Comparison of ENCODE assay signal across 23 mouse cellular contexts in the genomic region with DNA sequence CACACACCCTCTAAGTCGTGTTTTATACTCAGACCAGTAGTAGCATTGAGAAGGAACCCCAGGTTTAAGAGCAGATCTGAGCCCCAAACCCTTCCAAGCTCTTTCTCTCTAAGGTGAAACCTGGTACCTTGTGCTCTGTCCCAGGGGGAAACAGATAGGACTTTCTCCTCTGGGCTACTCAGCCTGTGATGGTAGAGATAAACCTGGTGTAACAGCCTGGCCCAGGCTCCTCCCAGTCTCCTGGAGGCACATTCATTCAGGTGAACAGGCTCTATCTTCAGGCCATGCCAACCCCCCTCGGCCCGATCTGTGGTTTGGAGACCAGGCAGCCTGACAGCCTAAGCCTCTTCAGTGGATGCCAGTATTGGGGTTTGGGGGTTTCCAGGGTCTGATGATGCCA.
A peak's percentile ranks its signal among the peaks of the same experiment; 100 is the strongest.
DNase-seq lines count a peak whose midpoint lies in the region; ATAC-seq and TF ChIP-seq lines count a peak whose summit lies in the region.
"Had no signal": no experiment of that assay in that cellular context is flagged by ENCODE, and none has a peak within 500 bp of the region (broad histone marks: within the 10 kb centered on the region; RNA-seq: fewer than 3 reads in every experiment).

No protein-coding gene starts in this region.

- peak; percentile 66; the same call in 1 of the 2 replicates for ATAC-seq in intestine, embryonic 15.5 days
- no peak for ATAC-seq in intestine, postnatal 0 days
- peak; percentile 71 for ATAC-seq in intestine, embryonic 16.5 days
- peak; percentile 94 for ATAC-seq in liver, embryonic 15.5 days (ENCODE audit: insufficient read depth)
- ATAC-seq: midbrain, embryonic 15.5 days had no signal

- no peak for DNase-seq in frontal cortex, adult 2 months (ENCODE audit: extremely low spot score in 1 of 2, low spot score in 1 of 2)
- no peak for DNase-seq in ovary, adult 18-20 months (ENCODE audit: low spot score)
- DNase-seq in adrenal gland, adult 18-20 months (ENCODE audit: low spot score in 2 of 2): no peak
- DNase-seq: B cell, adult 2 months; cerebellum, adult 9-11 months; gastrocnemius, postnatal 10 days; heart, adult 11 months; kidney, adult 8-10 months; kidney, postnatal 14 days; layer of hippocampus, postnatal 36 days; lung, postnatal 14 days; right cerebral cortex, postnatal 25 days; thymus, postnatal 25 days had no signal

- no peak for TF ChIP-seq CTCF in intestine, postnatal 0 days (IDR thresholded peaks at IDR 0.05; ENCODE audit: low read depth)

- H3K4me2 ChIP-seq in intestine, embryonic 15.5 days (replicated peaks): no peak overlapping the region
- H3K4me2 ChIP-seq in intestine, postnatal 0 days (replicated peaks; ENCODE audit: low read depth): no peak overlapping the region
- H3K4me2 ChIP-seq in intestine, embryonic 16.5 days (ENCODE audit: low read depth, low read length): no peak overlapping the region
- H3K4me2 ChIP-seq in liver, embryonic 15.5 days: peak overlapping the region; percentile 62
- H3K4me2 ChIP-seq: embryonic facial prominence, embryonic 12.5 days; heart, embryonic 15.5 days; midbrain, embryonic 15.5 days had no signal

- H3K4me1 ChIP-seq in intestine, embryonic 15.5 days (replicated peaks): peaks cover 35% of the 10 kb centered on the region
- peaks cover 4% of the 10 kb centered on the region; the same call in 1 of the 2 replicates for H3K4me1 ChIP-seq in intestine, postnatal 0 days (replicated peaks; ENCODE audit: control insufficient read depth, insufficient read depth, low read length)
- peaks cover 26% of the 10 kb centered on the region for H3K4me1 ChIP-seq in intestine, embryonic 16.5 days (ENCODE audit: control insufficient read depth, insufficient read depth, low read length)
- H3K4me1 ChIP-seq in liver, embryonic 15.5 days (replicated peaks): peaks cover 86% of the 10 kb centered on the region
- H3K4me1 ChIP-seq: megakaryocyte, embryonic 14.5 days; midbrain, embryonic 15.5 days had no signal

- no peak overlapping the region for H3K27ac ChIP-seq in intestine, embryonic 15.5 days
- no peak overlapping the region for H3K27ac ChIP-seq in intestine, postnatal 0 days (ENCODE audit: low read depth, low read length)
- no peak overlapping the region for H3K27ac ChIP-seq in intestine, embryonic 16.5 days (ENCODE audit: low read length)
- peak overlapping the region; percentile 90 for H3K27ac ChIP-seq in liver, embryonic 15.5 days (replicated peaks)
- H3K27ac ChIP-seq: embryonic facial prominence, embryonic 12.5 days; layer of hippocampus, adult 2 months; midbrain, embryonic 15.5 days had no signal

- H3K27me3 ChIP-seq in intestine, embryonic 15.5 days (replicated peaks): no peaks in the 10 kb centered on the region
- no peaks in the 10 kb centered on the region for H3K27me3 ChIP-seq in intestine, postnatal 0 days (replicated peaks; ENCODE audit: control insufficient read depth, insufficient read depth, low read length)
- no peaks in the 10 kb centered on the region for H3K27me3 ChIP-seq in intestine, embryonic 16.5 days (replicated peaks; ENCODE audit: control insufficient read depth, insufficient read depth, low read length)
- no peaks in the 10 kb centered on the region for H3K27me3 ChIP-seq in liver, embryonic 15.5 days
- H3K27me3 ChIP-seq: embryonic facial prominence, embryonic 12.5 days; heart, embryonic 15.5 days; midbrain, embryonic 15.5 days had no signal

- H3K9ac ChIP-seq in intestine, embryonic 15.5 days: no peak overlapping the region
- no peak overlapping the region for H3K9ac ChIP-seq in intestine, postnatal 0 days (ENCODE audit: low read depth, low read length)
- 0 out of 2 replicates have a peak overlapping the region, but pooled peaks have one; percentile 15 for H3K9ac ChIP-seq in intestine, embryonic 16.5 days (ENCODE audit: low read depth, low read length)
- H3K9ac ChIP-seq in liver, embryonic 15.5 days: peak overlapping the region; percentile 47
- H3K9ac ChIP-seq: embryonic facial prominence, embryonic 12.5 days; heart, embryonic 15.5 days; midbrain, embryonic 15.5 days had no signal

- 79% methylated on average over 3 of the region's 3 CpGs for WGBS in intestine, embryonic 15.5 days
- 59% methylated on average over 3 of the region's 3 CpGs for WGBS in intestine, postnatal 0 days
- 75% methylated on average over 3 of the region's 3 CpGs for WGBS in intestine, embryonic 16.5 days
- WGBS in liver, embryonic 15.5 days (ENCODE audit: insufficient replicate concordance): 34% methylated on average over 3 of the region's 3 CpGs

- no peaks in the 10 kb centered on the region for H3K9me3 ChIP-seq in intestine, embryonic 15.5 days
- H3K9me3 ChIP-seq in intestine, postnatal 0 days (ENCODE audit: control insufficient read depth): no peaks in the 10 kb centered on the region
- no peaks in the 10 kb centered on the region for H3K9me3 ChIP-seq in intestine, embryonic 16.5 days (ENCODE audit: control insufficient read depth, low read length)
- H3K9me3 ChIP-seq in liver, embryonic 15.5 days (replicated peaks): no peaks in the 10 kb centered on the region
- H3K9me3 ChIP-seq: embryonic facial prominence, embryonic 12.5 days; heart, embryonic 15.5 days; megakaryocyte, embryonic 14.5 days; midbrain, embryonic 15.5 days had no signal

- no peak overlapping the region for H3K4me3 ChIP-seq in intestine, embryonic 15.5 days (replicated peaks)
- H3K4me3 ChIP-seq in intestine, postnatal 0 days (ENCODE audit: low read depth, low read length): no peak overlapping the region
- H3K4me3 ChIP-seq in intestine, embryonic 16.5 days (ENCODE audit: low read length): no peak overlapping the region
- H3K4me3 ChIP-seq in liver, embryonic 15.5 days (replicated peaks): peak overlapping the region; percentile 35
- H3K4me3 ChIP-seq: embryonic facial prominence, embryonic 12.5 days; heart, embryonic 15.5 days; layer of hippocampus, adult 2 months; megakaryocyte, embryonic 14.5 days; midbrain, embryonic 15.5 days; myocyte had no signal

- H3K36me3 ChIP-seq in intestine, embryonic 15.5 days: no peaks in the 10 kb centered on the region
- H3K36me3 ChIP-seq in intestine, postnatal 0 days (ENCODE audit: control insufficient read depth, insufficient read depth): no peaks in the 10 kb centered on the region
- H3K36me3 ChIP-seq in intestine, embryonic 16.5 days (ENCODE audit: control insufficient read depth, insufficient read depth, low read length): no peaks in the 10 kb centered on the region
- H3K36me3 ChIP-seq in liver, embryonic 15.5 days (replicated peaks): no peaks in the 10 kb centered on the region
- H3K36me3 ChIP-seq: embryonic facial prominence, embryonic 12.5 days; heart, embryonic 15.5 days; midbrain, embryonic 15.5 days had no signal

Comparison
In these comparisons a context has a peak if more than half of its experiments do, and no peak if none do; other contexts are left out.
1. H3K9ac ChIP-seq: peak in intestine, embryonic 16.5 days (single experiment) and liver, embryonic 15.5 days (single experiment); none in intestine, embryonic 15.5 days (single experiment) and intestine, postnatal 0 days (single experiment).